Mouse (Mus musculus): Measurements from ENCODE around the gene Cd2bp2.

Cd2bp2 gene

GRCm38 (mm10) chr7:127218670-127219069 lies 22.8 kb upstream of the Cd2bp2 start:
- in situ Hi-C loops (cut with MboI, MseI) = loop anchor here (5.0 to 25.0 kb wide), 2 partner anchors 74 to 1019 kb away; partner anchors contain the start of genes 9130023H24Rik, Armc5 and Tgfb1i1

DNA sequence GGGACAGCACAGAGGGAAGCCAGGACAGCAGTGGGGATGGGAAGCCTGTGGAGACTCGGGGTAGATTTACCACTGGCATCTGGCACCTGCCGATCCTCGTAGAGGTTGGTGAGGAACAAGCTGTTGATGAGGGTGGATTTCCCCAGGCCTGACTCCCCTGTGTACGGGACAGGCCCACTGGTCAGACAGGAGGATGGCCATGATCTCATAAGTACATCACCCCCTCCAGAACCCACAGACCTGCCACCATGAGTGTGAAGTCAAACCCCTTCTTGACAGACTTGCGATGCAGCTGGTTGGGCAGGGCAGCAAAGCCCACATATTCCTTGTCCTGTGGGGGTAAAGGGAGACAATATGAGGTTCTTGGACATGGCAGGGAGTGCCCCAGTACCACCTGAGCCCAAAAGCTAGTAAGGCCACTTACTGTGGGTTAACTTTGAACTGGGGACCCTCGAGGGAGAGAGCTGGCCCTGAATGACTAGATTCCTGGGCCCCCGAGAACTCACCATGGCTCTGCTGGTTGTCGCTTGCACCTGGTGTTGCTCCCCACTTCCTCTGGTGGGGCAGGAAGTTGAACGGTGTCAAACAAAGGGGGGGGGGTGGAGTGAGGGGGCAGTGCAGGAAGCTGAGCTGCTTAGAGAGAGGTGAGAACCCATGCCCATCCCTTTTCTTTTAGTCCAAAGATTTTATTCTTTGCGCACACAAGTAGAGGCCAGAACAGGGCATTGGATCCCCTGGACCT lies 22.2 kb upstream of the Cd2bp2 start:
- in situ Hi-C loops (cut with MboI, MseI) = loop anchor here (5.0 to 25.0 kb wide), 2 partner anchors 74 to 1019 kb away; partner anchors contain the start of genes 9130023H24Rik, Armc5 and Tgfb1i1

GRCm38 (mm10) chr7:127217475-127217874 lies 21.6 kb upstream of the Cd2bp2 start:
- in situ Hi-C loops (cut with MboI, MseI) = loop anchor here (5.0 to 25.0 kb wide), 2 partner anchors 75 to 1020 kb away; partner anchors contain the start of genes 9130023H24Rik, Armc5 and Tgfb1i1

DNA sequence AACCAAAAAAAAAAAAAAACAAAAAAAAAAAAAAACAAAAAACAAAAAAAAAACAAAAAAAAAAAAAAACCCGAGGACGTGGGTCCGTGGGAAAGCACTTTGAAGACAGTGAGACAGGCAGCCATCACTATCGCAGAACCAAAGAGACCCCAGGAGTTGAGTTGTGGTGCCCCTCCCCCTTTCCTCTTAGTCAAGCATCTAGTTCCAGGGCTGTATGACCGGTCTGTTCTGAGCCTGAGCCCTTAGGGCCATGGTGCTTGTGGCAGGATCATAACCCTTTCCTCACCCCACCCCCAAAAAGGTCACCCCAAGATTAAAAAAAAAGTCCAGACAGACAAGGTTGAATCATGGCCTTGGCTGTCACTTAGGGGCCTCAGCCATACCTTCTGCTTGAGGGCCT lies 20.5 kb upstream of the Cd2bp2 start:
- in situ Hi-C loops (cut with MboI, MseI) = loop anchor here (5.0 to 25.0 kb wide), 2 partner anchors 76 to 1021 kb away; partner anchors contain the start of genes 9130023H24Rik, Armc5 and Tgfb1i1

DNA sequence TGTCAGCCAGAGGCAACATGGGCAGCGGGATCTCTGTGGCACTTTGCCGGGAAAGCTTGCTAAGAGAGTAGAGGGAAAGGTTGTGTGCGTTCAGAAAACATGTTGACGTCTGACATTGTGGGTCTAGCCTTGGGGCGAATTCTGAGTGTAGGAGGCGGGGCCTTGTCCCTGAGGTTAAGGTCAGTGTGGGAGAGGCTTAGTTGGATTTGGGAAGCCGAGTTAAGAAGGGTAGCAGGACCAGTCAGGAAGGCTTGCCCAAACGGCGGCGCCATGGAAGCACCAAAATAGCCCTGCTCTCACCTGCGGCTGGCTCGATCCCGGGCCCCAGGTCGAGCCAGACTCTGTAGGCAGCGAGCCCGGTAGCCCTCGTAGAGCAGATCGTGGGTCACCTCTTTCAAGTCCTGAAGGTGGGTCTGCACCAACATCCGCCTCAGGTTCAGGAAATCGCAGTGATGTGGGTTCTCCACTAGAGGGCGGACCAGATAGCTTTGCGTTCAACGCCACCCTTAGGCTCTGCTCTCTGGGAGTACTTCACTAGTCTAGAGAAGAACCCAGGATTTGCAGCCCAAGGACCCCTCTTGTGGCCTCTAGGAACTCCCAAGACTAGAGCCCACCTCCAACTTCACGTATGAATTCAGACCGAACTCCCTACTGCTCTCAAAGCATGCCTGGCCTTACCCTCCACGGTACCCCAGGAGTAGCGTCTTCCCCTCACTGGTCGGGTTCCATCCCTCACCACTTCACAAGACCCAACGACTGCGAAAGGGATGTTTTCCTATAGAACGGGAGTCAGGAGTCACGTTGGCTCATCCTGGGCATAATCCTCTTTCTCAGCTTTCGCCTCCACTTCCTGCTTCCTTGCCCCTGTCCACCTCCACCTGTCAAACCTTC lies 19.4 kb upstream of the Cd2bp2 start:
- in situ Hi-C loops (cut with MboI, MseI) = loop anchor here (5.0 to 25.0 kb wide), 2 partner anchors 77 to 1022 kb away; partner anchors contain the start of genes 9130023H24Rik, Armc5 and Tgfb1i1

DNA sequence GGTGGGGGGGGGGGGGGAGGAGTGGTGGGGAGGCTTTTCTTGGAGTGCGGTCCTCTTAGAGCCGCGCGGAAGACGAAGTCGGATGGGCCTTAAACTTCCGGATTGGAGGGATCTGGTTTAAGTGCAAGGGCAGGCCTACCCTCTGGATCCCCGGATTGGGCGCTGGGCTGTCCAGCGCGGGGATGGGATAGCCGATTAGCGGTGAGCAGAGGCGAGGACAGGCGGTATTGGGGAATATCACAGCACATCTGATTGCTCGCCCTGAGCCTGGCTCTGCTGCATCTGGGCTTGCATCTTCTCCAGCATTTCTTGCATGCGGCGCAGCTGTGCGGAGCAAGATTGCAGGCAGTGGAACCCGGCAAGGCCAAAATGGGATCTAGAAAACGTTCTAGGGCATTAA lies 18.7 kb upstream of the Cd2bp2 start:
- in situ Hi-C loops (cut with MboI, MseI) = loop anchor here (25.0 kb wide), 1 partner anchor 1023 kb away; the partner anchor contains the start of genes 9130023H24Rik, Armc5 and Tgfb1i1

GRCm38 (mm10) chr7:127213930-127214329 lies 18.1 kb upstream of the Cd2bp2 start:
- in situ Hi-C loops (cut with MboI, MseI) = loop anchor here (25.0 kb wide), 1 partner anchor 1023 kb away; the partner anchor contains the start of genes 9130023H24Rik, Armc5 and Tgfb1i1

GRCm38 (mm10) chr7:127213485-127213884 lies 17.6 kb upstream of the Cd2bp2 start:
- in situ Hi-C loops (cut with MboI, MseI) = loop anchor here (25.0 kb wide), 1 partner anchor 1024 kb away; the partner anchor contains the start of genes 9130023H24Rik, Armc5 and Tgfb1i1

DNA sequence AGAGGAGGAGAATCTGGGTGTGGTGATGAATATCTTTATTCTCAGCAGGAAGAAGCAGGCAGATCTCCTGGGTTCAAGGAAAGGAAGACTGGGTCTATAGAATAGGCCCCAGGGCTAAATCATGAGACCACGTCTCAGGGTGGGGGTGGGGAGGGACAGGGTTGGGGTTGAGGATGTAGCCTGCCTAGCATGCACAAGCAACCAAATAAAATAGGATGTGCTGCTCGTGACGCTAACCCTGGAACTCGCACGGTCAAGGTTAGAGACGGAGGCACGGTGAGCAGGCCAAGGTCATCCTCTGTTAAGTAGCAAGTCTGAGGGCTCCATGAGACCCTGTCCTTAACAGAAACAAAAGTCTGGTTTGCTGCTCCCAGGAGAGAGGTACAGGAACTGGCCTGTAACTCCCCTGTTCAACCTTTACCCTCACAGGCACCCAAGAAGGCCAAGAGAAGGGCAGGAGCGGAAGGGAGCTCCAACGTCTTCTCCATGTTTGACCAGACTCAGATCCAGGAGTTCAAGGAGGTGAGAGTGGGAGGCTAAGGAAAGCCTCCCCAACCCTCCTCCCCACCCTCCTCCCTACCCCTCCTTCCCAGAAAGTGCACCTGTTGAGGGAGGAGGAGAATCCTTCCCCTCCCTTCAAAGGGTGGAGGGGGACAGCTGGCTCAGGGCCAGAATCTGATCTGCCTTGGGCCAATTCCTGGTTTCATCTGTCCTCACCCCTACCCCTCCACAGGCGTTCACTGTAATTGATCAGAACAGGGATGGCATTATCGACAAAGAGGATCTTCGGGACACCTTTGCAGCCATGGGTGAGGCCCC lies 16.8 kb upstream of the Cd2bp2 start:
- in situ Hi-C loops (cut with MboI, MseI) = loop anchor here (25.0 kb wide), 1 partner anchor 1025 kb away; the partner anchor contains the start of genes 9130023H24Rik, Armc5 and Tgfb1i1

DNA sequence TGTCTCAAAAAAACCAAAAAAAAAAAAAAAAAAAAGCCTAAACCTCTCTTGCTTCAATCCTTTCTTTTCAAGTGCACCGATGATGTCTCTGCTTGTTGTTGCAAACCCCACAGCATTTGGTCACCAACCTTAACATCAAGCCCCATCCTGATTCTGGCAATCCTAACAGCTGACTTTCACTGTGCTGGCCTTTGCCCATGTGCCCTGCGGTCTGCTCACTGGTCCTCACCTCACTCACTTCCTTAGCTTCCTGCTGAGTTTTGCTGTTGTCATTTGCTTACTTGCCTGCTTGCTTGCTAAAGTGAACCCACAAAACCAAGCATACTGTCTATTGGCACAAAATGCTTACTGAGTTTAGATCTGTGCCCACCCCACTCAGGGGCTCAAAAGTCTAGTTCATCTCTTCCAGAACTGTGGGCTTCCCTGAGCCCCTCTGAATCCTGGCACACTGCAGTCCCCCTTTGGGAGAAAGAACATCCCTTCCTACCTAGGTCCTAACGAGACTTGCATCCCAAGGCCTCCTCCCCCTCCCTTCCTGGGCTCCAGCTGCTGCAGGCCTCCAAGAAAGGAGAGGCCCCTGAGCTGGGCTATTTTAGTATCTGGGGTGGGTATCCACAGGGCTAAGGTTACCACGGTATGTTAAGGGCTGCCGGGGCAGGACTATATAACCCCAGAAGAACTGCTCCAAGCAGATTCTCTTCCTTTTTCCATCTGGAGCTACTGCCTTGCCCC lies 15.3 kb upstream of the Cd2bp2 start:
- in situ Hi-C loops (cut with MboI, MseI) = loop anchor here (25.0 kb wide), 1 partner anchor 1026 kb away; the partner anchor contains the start of genes 9130023H24Rik, Armc5 and Tgfb1i1

GRCm38 (mm10) chr7:127210266-127210665 lies 14.4 kb upstream of the Cd2bp2 start:
- in situ Hi-C loops (cut with MboI, MseI) = loop anchor here (25.0 kb wide), 1 partner anchor 1027 kb away; the partner anchor contains the start of genes 9130023H24Rik, Armc5 and Tgfb1i1

- in situ Hi-C loops (cut with MboI, MseI) = loop anchor here (25.0 kb wide), 1 partner anchor 1027 kb away; the partner anchor contains the start of genes 9130023H24Rik, Armc5 and Tgfb1i1
Measured at GRCm38 (mm10) chr7:127209851-127210250, 14.0 kb upstream of the Cd2bp2 start.

DNA sequence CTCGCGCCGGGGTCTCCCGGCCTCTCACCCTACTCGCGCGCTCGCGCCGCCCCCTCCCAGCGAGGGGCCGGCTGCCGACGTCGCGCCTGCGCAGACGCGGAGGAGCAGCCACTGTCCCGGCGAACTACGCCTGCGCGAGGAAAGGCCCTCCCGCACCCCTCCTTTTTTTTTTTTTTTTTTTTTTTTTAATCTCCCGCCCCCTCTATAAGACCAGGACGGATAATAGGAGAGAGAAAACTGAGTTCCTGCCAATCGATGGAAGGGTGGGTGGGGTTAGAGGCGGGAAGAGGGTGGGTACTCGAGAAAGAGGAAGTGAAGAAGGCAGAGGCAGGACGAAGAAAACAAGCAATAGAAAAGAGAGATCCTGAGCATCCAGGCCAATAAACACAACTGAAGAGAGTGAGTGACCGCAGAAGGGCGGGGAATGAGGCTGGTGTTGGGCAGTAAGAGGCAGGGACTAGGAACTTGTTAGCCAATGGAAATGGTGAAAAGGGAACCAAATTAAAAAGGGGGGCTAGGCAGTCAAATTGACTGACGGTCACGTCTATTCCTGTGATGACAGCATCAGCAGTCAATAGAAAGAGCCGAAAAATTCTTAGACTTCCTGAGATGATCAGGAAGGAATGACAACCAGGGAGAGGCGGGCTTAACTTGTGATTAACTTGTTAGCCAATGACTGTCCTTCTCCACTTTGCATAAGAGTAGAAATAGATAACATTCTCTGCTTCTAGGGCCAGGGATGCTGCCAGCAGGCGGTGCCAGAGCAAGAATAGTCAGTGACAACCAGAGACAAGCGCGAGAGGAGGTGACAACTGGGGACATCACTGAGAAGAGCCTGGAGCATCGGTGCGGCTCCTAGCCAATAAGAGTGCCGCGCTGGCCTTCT lies 12.9 kb upstream of the Cd2bp2 start, which contains the start of gene Mylpf:
TSS of gene Mylpf (plus strand) at position 338 of the 886 bp plus-strand sequence.
- in situ Hi-C loops (cut with MboI, MseI) = loop anchor here (25.0 kb wide), 1 partner anchor 1029 kb away; the partner anchor contains the start of genes 9130023H24Rik, Armc5 and Tgfb1i1

DNA sequence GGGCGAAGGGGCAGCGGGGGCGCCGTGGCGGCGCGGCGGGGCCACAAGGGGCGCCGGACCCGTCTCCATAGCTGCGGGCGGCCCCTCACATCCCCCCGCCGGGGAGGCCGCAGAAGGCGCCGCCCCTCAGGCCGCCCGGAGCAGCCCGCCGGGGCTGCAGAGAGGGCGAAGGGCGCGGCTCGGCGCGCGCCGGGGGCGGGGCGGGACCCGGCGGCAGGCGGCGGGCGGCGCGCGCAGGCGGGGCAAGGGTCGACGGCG lies 12.4 kb upstream of the Cd2bp2 start, which contains the start of gene Tbc1d10b:
TSS of gene Tbc1d10b (minus strand) at position 174 of the 258 bp plus-strand sequence.
- in situ Hi-C loops (cut with MboI, MseI) = loop anchor here (25.0 kb wide), 1 partner anchor 1029 kb away; the partner anchor contains the start of genes 9130023H24Rik, Armc5 and Tgfb1i1

DNA sequence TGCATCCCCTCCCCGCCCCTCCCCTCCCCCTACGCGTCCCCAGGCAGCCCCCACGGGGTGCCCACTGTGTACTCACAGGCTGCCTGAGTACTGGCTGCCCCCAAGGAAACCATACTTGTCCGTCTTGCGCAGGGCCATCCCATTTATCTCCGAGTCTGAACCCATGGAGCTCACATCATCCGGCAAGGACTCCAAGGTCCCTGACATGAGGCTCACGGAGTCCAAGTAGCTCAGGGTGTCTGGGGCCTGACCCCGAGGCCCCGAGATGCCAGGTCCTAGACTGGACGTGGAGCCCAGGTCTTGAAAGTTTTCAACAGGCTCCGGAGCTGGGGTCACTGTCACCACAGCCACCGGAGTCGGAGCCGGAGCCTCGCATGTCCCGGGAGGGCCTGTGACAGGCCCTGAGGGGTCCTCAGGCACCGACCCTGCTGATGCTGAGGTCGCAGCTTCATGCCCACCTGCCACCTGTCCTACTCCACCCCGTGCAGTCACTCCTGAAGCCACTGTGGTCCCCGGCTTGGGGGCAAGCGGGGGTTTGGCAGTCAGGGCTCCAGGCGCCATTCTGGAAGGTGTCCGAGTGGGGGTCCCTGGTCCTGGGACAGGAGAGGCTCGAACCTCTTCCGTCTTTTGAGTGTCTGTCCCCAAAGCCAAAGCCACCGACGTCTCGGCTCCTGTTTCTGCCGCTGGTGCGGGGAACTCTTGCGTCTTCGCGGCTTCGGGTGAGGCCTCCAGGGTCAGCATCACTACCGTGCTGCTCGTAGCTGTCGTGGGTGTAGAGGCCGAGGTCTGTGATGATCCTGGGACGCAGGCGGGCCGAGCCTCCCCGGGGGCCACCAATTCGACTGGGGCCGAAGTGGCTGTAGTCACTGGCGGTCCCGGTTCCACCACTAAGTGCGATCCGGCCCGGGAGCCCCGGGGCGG lies 11.8 kb upstream of the Cd2bp2 start:
- in situ Hi-C loops (cut with MboI, MseI) = loop anchor here (25.0 kb wide), 1 partner anchor 1030 kb away; the partner anchor contains the start of genes 9130023H24Rik, Armc5 and Tgfb1i1

GRCm38 (mm10) chr7:127206606-127207005 lies 10.8 kb upstream of the Cd2bp2 start:
- in situ Hi-C loops (cut with MboI, MseI) = loop anchor here (25.0 kb wide), 1 partner anchor 1031 kb away; the partner anchor contains the start of genes 9130023H24Rik, Armc5 and Tgfb1i1

DNA sequence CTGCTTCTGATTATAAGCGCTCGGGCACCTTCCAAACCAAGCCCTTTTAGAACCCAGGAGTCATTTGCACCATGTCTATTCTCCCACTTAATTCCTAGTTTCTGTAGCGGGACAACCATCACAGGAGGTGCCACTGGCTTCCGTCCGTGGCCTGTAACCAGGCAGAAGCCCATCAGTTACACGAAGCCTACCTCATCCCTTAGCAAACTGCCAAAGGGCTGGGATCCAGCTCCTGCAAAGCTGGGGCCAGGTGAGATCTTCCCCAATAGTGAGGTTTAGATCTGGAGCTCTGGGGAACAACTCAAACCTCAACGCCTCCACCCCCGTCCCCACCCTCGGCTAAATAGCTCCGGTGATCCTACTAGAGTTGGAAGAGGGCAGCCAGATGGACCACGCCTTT lies 634 bp upstream of the Cd2bp2 start:
- in situ Hi-C loops (cut with MboI, MseI) = loop anchor here (5.0 to 25.0 kb wide), 3 partner anchors 59 to 1191 kb away; partner anchors contain the start of gene Spn
